Mouse (Mus musculus): ENCODE results near the gene Gpr37l1.

DNA sequence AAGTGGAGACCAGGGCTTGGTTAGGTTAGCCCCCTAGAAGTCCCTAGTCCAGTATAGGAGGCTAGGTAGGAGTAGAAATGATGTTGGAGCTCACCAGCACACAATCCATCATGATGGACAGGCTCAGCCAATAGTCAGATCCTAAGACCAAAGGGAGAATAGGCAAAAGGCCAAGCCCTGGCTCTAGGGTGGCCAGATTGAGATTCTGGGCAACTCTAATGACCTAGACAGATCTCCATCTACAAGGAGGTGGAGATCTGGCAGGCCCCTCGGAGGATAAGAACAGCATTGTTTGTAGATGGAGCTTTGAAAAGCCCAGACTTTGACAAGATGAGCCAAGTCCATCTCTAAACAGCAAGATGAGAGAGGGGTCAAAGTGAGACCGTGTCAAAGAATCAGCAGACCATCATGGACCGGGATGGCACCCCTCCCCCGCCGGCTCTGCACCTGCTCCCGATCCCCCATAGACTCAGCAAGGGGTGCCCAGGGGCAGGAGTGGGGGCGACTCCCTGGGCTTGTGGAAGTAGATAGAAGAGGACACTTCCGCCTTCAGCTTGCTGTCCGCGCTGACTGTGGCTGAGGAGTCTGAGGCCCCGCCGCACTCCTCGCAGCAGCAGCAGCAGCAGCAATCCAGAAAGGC lies 7.0 kb downstream of the Gpr37l1 start:
- TF ChIP-seq CTCF (IDR thresholded peaks at IDR 0.05; ENCODE audit: borderline replicate concordance, extremely low read depth, insufficient read depth, insufficient read length) (no peak), POLR2A (IDR thresholded peaks at IDR 0.05; ENCODE audit: borderline replicate concordance, extremely low read depth, insufficient read depth, insufficient read length, poor library complexity, severe bottlenecking) (no peak)

All from brain, embryonic 14.5 days (tissue).